Comparison of ENCODE assay signal across 7 mouse cellular contexts in genomic region chr2:175869024-175869423, GRCm38 (mm10). TPM values are rescaled to one million over a fixed set of nuclear protein-coding genes. Genes with fewer than 3 reads are reported as not detected.
DNase-seq lines count a peak whose midpoint lies in the region; ATAC-seq and TF ChIP-seq lines count a peak whose summit lies in the region.
"Not testable (repeated sequence)": the region's sequence is repeated elsewhere in the genome, so short reads cannot be mapped to it uniquely, and the experiment has no call there.

Gene Gm6710, plus strand, starts transcription at chr2:175869219.

- TF ChIP-seq CTCF in forebrain, postnatal 0 days (IDR thresholded peaks at IDR 0.05; ENCODE audit: low read depth) = not testable (repeated sequence)

- not testable (repeated sequence) for ATAC-seq in forebrain, postnatal 0 days; heart, embryonic 14.5 days (ENCODE audit: insufficient number of reproducible peaks, insufficient read depth, low FRiP score, low read depth); hindbrain, embryonic 16.5 days; limb, embryonic 13.5 days (ENCODE audit: low FRiP score, low read depth); midbrain, embryonic 15.5 days (replicated peaks)

- H3K9ac ChIP-seq in forebrain, postnatal 0 days; heart, embryonic 14.5 days (ENCODE audit: low read length); hindbrain, embryonic 16.5 days (ENCODE audit: low read depth, low read length); limb, embryonic 13.5 days; midbrain, embryonic 15.5 days: not testable (repeated sequence)

- not testable (repeated sequence) for H3K4me2 ChIP-seq in forebrain, postnatal 0 days (ENCODE audit: low read depth); heart, embryonic 14.5 days (ENCODE audit: low read length); hindbrain, embryonic 16.5 days (ENCODE audit: low read length); limb, embryonic 13.5 days (replicated peaks); midbrain, embryonic 15.5 days

- not testable (repeated sequence) for DNase-seq in embryonic facial prominence, embryonic 10.5 days (ENCODE audit: low spot score); forebrain, postnatal 0 days; layer of hippocampus, postnatal 14 days (ENCODE audit: low spot score in 2 of 2)

- H3K9me3 ChIP-seq in embryonic facial prominence, embryonic 10.5 days; forebrain, postnatal 0 days (ENCODE audit: low read length); heart, embryonic 14.5 days (ENCODE audit: control insufficient read depth, low read length); hindbrain, embryonic 16.5 days (ENCODE audit: control insufficient read depth, low read length); limb, embryonic 13.5 days; midbrain, embryonic 15.5 days: not testable (repeated sequence)

- no CpG with 5 or more reads among the region's 7 CpGs for whole genome bisulfite sequencing in embryonic facial prominence, embryonic 10.5 days
- WGBS in forebrain, postnatal 0 days = no CpG with 5 or more reads among the region's 7 CpGs
- WGBS in heart, embryonic 14.5 days = no CpG with 5 or more reads among the region's 7 CpGs
- no CpG with 5 or more reads among the region's 7 CpGs for WGBS in hindbrain, embryonic 16.5 days
- WGBS in limb, embryonic 13.5 days = no CpG with 5 or more reads among the region's 7 CpGs
- WGBS in midbrain, embryonic 15.5 days = no CpG with 5 or more reads among the region's 7 CpGs

- not testable (repeated sequence) for H3K4me1 ChIP-seq in embryonic facial prominence, embryonic 10.5 days; forebrain, postnatal 0 days (ENCODE audit: insufficient read depth); heart, embryonic 14.5 days (ENCODE audit: control insufficient read depth in 2 of 2, insufficient read depth in 2 of 2, low read length in 2 of 2); hindbrain, embryonic 16.5 days (ENCODE audit: control insufficient read depth, insufficient read depth, low read depth, low read length); limb, embryonic 13.5 days; midbrain, embryonic 15.5 days

- not testable (repeated sequence) for H3K27ac ChIP-seq in embryonic facial prominence, embryonic 10.5 days (replicated peaks); forebrain, postnatal 0 days (ENCODE audit: low read depth, low read length); heart, embryonic 14.5 days (replicated peaks in 1 of 2; ENCODE audit: control insufficient read depth in 1 of 2, insufficient read depth in 1 of 2, low read depth in 2 of 2, low read length in 2 of 2); hindbrain, embryonic 16.5 days (ENCODE audit: low read depth, low read length); limb, embryonic 13.5 days; midbrain, embryonic 15.5 days

- H3K36me3 ChIP-seq in embryonic facial prominence, embryonic 10.5 days (replicated peaks); forebrain, postnatal 0 days (ENCODE audit: insufficient read depth); heart, embryonic 14.5 days (ENCODE audit: control insufficient read depth, insufficient read depth, low read length); hindbrain, embryonic 16.5 days (ENCODE audit: control insufficient read depth, insufficient read depth, low read length); limb, embryonic 13.5 days; midbrain, embryonic 15.5 days (replicated peaks): not testable (repeated sequence)

- H3K27me3 ChIP-seq in embryonic facial prominence, embryonic 10.5 days (replicated peaks; ENCODE audit: low read depth, poor library complexity, severe bottlenecking); forebrain, postnatal 0 days (ENCODE audit: insufficient read depth, low read length); heart, embryonic 14.5 days (ENCODE audit: control insufficient read depth, insufficient read depth, low read length); hindbrain, embryonic 16.5 days (replicated peaks; ENCODE audit: control insufficient read depth, insufficient read depth, low read length); limb, embryonic 13.5 days; midbrain, embryonic 15.5 days (replicated peaks): not testable (repeated sequence)

- H3K4me3 ChIP-seq in embryonic facial prominence, embryonic 10.5 days; forebrain, postnatal 0 days (ENCODE audit: low read depth, low read length); heart, embryonic 14.5 days (ENCODE audit: control insufficient read depth in 1 of 2, insufficient read depth in 1 of 2, low read depth in 1 of 2, low read length in 2 of 2); hindbrain, embryonic 16.5 days (ENCODE audit: low read length); limb, embryonic 13.5 days; midbrain, embryonic 15.5 days: not testable (repeated sequence)

RNA-seq across cellular contexts. Expression of gene Gm6710, which starts in this region (rescaled TPM):
- 23.4 and 27.3 TPM in 2 replicates for polyA plus RNA-seq in embryonic facial prominence, embryonic 10.5 days (2016; fragmentation: Nextera tagmentation; extraction: Ambion mirVana)
- total RNA-seq in forebrain, postnatal 0 days (2014; rRNA removed) = 23.4 and 27.1 TPM in 2 replicates
- polyA plus RNA-seq in forebrain, postnatal 0 days (2015; fragmentation: Nextera tagmentation; extraction: Ambion mirVana) = 31.8 and 36.3 TPM in 2 replicates
- 13.9 and 15.8 TPM in 2 replicates for polyA plus RNA-seq in heart, embryonic 14.5 days (2014; fragmentation: Nextera tagmentation; extraction: Ambion mirVana)
- polyA plus RNA-seq in hindbrain, embryonic 16.5 days (2015; fragmentation: Nextera tagmentation; extraction: Ambion mirVana) = 26.7 and 32.3 TPM in 2 replicates
- total RNA-seq in layer of hippocampus, postnatal 14 days (2021) = 10 to 100 TPM; 54.6 to 60.2 TPM
- polyA plus RNA-seq in limb, embryonic 13.5 days (2015; fragmentation: Nextera tagmentation; extraction: Ambion mirVana) = 19.6 and 25.2 TPM in 2 replicates
- polyA plus RNA-seq in midbrain, embryonic 15.5 days (2015; fragmentation: Nextera tagmentation; extraction: Ambion mirVana) = 26.0 and 26.3 TPM in 2 replicates
